Mouse (Mus musculus) kidney, adult 8-10 months (tissue): ENCODE data around the gene Etl4.
A peak's percentile ranks its signal among the peaks of the same experiment; 100 is the strongest.

Experiments
- DNase-seq, 2 experiments: peaks; one replicate each; pipeline ENCODE4 v3.0.0; 2022

Gene Etl4

GRCm38 (mm10) chr2:20445156-20446155 lies 535.9 kb downstream of the Etl4 start:
- peak; percentile 36 to 59 for DNase-seq

GRCm38 (mm10) chr2:20446180-20446579 lies 536.6 kb downstream of the Etl4 start:
- DNase-seq = no peak

GRCm38 (mm10) chr2:20450945-20451344 lies 541.4 kb downstream of the Etl4 start:
- no peak for DNase-seq

- DNase-seq = no peak
These were observed 544.1 kb downstream of the Etl4 start for GRCm38 (mm10) chr2:20453506-20454206.

DNA sequence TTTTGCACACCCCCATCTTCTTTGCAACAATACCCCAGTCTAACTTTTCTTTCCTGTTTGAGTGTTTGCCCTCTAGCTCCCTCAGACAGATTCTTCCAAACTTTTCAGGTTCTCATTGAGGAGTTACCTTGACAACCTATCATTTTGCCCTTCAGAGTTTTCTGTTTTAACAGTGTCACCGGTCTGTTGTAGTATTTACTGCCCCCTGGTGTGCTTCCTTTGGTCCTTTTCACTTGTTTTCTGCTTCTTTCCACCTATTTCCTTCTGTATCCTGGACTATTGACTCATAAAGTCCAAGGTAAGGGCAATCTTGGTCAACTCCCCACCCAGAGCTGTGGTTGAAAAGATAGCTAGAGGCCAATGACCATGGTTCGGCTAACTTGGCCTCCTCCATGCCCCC lies 569.6 kb downstream of the Etl4 start:
- DNase-seq = peak in 1 of 2 experiments; percentile 3

DNA sequence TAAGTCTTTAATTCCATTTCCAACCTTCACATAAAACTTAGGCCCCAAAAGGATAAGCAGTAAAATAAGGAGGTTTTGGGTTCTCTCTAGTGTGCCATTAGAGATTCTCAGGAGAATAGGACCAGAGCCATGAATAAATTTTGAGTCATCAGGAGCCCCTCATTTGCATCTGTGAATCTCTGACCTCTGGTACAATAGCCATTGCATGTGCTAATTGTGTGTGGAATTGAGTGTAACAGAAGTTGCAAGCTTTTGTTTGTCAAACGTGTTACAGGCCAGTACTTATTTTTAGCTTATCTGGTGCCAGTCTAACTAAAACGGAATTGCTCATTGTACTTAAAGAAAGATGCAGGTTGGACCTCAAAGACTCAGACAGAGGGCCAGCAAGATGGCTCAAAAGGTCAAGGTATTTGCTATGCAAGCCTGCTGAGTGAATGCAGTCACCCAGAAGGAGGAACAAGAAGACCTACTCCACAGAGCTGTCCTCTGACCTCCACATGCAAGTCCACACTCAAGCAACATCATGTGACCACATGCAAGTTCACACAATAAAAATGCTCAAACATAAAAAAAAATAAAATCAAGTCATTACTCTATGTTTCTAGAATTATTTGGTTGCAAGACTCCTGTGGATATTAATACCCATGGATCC lies 576.7 kb downstream of the Etl4 start:
- DNase-seq = no peak

DNA sequence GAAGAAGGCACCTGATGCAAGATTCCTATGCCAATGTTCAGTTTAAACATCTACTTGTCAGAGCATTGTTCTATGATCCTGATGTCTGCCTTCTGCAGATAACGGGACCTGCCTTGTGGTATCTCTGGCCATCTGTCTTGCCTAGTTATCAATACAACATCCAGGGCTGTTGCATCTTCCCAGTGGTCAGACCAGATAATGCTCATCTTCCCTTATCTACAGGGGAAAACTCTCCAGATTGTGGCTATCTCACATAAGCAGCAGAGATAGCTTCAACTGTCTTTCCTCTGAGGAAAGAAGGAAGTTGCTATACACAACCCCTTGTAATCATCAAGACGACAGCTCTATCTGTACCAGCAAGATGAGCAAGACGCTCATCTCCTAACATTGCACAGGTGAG lies 579.5 kb downstream of the Etl4 start:
- DNase-seq = no peak

GRCm38 (mm10) chr2:20492125-20492524 lies 582.5 kb downstream of the Etl4 start:
- DNase-seq = no peak

GRCm38 (mm10) chr2:20493806-20494205 lies 584.2 kb downstream of the Etl4 start:
- no peak for DNase-seq

GRCm38 (mm10) chr2:20494666-20495065 lies 585.1 kb downstream of the Etl4 start:
- peak; percentile 52 to 75 for DNase-seq

GRCm38 (mm10) chr2:20496219-20496800 lies 586.7 kb downstream of the Etl4 start:
- no peak for DNase-seq

GRCm38 (mm10) chr2:20507832-20508723 lies 598.5 kb downstream of the Etl4 start:
- DNase-seq = no peak

GRCm38 (mm10) chr2:20508724-20509052 lies 599.1 kb downstream of the Etl4 start:
- no peak for DNase-seq

DNA sequence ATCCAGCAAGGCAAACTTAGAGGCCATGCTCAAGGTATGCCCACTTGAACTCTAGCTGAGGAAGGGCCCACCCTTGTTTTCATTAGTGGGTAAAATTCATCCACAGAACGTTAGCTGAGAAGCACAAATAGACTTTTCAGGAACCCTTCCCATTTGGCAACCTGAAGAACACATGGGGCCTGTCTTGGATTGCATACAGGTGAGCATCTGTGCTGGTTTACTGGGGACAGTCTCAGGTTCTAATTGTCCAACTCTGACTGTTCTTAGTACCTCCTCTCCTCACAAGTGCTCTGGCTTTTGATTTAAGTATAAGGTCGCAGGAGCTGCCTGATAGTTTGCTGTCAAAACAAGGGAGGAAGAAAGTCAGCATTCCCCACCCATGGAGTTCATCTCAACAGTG lies 600.5 kb downstream of the Etl4 start:
- no peak for DNase-seq

GRCm38 (mm10) chr2:20516270-20516865 lies 606.8 kb downstream of the Etl4 start:
- DNase-seq = no peak

GRCm38 (mm10) chr2:20517853-20518252 lies 608.3 kb downstream of the Etl4 start:
- DNase-seq = no peak

DNA sequence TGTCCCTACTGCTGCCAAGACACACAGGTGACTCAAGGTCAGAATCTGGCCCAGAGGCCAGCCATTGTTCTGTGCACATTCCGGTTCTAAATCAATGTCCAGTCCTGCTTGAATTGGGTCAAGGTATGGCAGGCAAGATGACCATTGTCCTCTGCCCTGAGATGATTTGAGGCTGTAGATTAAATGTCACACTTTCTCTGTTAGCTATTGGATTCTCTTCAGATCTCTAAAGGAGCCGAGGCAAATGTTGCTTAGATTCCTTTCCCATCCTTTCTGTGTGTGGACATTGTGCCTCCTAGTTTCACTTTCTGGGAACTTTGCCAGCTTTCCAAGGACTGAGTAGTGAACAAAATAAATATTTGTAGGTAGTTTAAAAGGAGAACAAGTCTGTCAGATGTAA lies 608.9 kb downstream of the Etl4 start:
- DNase-seq = peak; percentile 47 to 57

DNA sequence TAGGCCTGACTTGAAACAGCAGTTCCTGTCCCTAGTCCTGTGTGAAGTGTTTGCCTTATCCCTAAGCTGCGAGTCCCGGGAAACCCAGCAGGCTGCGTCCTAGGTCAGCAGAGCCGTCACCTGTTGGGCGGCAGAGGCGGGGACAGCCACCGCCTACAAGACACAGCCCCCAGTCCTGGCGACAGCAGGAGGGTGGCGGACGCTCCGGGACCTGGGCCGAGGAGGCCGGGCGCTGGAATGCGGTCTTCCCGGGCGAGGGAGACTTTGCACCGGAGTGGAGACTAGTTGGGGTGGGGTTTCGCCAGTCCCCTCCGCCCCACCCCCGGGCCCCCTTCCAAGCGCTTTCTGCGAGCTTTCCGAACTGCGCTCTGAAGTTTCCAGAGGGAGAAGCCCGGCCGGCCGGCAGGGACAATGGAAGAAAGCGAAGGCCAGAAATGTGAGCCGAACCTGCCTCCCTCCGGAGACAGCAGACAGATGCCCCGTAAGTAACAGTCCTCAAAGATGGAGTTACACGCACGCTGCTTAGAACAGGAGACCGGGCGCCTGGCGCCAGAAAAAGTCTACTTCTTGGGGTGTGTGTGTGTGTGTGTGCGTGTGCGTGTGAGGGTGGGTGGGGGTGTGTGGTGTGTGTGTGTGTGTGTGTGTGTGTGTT lies 610.0 kb downstream of the Etl4 start:
- peak; percentile 74 to 81 for DNase-seq

DNA sequence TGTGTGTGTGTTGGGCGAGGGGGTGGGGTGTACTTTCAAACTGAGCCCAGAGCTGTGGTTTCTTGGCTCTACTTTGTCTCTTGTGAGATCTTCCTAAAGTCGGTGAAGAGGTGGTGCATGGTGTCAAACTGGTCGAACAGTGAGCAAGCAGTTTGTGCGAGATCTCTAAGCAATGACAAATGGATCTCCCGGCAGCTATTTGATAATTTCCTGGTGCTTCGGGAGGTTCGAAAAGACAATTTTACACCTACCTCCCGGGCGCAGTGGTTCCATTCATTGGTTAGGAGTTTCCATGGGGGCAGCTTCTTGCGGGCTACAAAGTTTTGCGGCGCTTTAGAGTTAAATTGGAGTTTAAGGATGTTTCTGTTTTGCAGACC lies 610.5 kb downstream of the Etl4 start:
- peak in 1 of 2 experiments; percentile 18 for DNase-seq

- DNase-seq = no peak
These were observed 611.3 kb downstream of the Etl4 start for GRCm38 (mm10) chr2:20520636-20521595.
